Mouse (Mus musculus) kidney, postnatal 4 days (tissue): ENCODE measurements at regions not wholly inside any gene's neighbourhood (a gene's known extent, or its start where the extent isn't known, plus 50 kb on each side); places are given as distances from the start of the nearest gene placed in this dataset.

Experiments used
- DNase-seq, 2 experiments: peaks; one replicate each; pipeline ENCODE4 v3.0.0; 2021; ENCODE audit warnings: mixed read lengths in 2 of 2

DNA sequence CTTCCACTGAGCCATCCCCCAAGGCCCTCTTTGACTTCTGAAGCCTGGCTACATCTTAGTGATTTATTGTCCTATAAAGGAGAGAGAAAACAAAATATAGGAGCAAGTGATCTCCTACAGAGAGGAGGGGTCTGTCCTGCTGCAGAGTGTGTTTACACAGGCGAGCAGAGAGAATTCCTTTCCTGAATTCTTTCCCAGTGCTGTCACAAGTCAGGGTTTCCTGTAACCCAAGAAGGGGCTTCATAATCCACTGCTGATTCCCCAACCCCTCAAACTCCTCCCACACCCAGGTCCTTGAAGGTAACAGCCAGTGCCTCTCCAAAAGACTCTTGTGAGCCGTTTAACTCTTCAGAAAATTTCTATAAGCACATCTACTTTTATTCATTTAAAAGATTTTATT lies 66.8 kb upstream of the Tpm1 start:
- DNase-seq: peak; percentile 46 to 63

DNA sequence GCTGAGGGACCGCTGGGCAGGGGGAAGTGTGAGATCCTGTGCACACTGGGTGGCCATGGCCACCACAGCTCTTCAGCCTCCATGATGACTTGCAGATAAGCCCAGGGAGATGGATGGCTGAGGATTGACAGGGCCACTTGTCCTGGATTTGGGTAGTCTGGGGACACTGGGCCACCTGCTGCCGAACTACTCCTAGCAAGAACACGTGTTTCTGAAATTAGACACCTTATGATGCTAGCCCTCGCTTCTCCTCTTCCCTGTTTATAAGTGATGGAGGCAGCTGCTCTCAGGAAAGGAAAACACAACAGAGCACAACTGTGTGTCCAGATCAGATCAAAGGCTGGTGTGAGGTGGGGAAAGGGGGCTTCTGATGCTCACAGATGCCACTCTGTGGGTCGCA lies 64.9 kb upstream of the Tpm1 start:
- DNase-seq: no peak

DNA sequence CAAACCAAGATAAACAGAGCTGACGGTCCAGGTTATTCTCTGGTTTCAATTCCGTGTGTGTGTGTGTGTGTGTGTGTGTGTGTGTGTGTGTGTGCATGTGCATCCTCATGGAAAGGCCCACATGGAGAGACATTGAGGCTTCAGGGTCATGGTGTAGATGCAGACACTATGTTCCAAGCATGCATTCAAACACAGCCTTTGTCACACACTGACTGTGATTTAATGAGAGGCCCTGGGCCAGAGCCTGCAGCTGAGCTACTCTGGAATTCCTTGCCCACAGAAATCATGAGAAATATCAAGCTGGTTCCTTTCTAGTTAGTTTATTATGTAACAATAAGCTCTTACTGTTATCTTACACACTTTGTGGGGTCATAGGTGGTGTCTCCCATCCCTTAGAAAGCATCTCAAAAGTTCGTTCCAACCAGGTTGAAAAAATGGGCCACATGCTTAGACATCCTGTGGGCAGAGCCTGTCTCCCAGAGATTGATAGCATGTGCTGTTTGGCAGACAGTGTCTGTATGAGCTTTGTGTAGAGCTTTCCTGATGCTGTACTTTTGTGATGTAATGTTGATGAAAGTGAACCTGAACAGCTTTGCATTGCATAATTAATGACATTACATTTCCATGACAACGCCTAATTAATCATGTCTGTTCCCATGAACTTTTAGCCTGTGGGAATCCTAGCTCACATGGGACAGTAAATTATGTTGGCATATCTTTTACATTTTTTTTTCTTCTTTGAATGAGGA lies 62.8 kb upstream of the Tpm1 start:
- peak in 1 of 2 experiments; percentile 25 for DNase-seq

DNA sequence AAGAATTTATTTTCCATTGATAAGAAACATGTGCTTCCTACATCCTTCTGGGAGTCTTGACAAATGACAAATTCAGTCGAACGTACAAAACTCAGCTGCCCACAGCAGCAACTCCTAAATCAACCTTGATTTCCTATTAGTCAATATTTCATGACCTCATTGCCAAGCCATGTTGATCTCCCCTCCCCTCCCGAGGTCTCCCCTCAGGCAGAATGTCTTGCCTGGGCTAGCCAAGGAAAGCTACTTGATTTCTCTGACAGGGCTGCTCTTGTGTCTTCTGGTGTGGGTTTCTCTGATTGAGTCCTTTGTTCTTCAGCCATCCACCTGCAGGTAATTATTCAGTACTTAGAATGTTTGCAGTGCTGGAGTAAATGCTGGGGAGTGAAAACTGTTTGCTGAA lies 58.7 kb upstream of the Tpm1 start:
- no peak for DNase-seq

DNA sequence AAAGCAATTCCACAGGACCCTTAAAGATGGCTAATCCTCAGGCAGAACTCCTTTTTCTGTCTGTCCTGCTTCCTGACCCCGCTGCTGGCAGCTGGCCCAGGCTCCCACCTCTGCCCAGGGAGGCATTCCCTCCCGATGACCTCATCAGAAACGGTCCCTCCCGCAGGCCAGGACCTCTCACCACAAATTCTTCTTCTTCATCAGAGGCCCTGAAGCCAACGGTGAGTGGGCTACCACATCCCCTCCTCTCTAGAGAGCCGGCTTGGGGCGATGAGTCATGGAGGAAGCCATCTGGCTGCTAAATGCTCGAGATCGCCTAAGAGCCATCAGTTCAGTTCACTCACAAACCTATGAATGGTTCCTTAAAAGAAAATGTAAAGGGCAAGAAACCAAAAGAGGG lies 56.7 kb upstream of the Tpm1 start:
- peak; percentile 71 to 79 for DNase-seq

DNA sequence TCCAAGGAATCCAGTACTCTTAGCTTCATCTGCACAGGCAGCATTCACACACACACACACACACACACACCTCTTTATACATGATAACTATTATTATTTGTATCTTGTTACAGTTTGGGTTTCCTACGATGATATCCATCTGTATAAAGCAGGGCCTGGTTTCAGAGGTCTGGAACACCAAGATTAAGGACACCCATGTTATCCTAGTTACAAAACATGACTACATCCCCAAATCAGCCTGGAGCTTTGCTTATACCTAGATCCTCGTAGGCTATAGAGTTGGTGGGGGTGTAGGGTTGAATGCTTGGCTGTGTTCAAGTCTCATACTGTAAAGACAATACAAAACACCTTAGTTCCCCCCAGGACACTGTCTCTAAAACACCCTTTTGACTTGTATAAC lies 56.0 kb upstream of the Tpm1 start:
- no peak for DNase-seq

DNA sequence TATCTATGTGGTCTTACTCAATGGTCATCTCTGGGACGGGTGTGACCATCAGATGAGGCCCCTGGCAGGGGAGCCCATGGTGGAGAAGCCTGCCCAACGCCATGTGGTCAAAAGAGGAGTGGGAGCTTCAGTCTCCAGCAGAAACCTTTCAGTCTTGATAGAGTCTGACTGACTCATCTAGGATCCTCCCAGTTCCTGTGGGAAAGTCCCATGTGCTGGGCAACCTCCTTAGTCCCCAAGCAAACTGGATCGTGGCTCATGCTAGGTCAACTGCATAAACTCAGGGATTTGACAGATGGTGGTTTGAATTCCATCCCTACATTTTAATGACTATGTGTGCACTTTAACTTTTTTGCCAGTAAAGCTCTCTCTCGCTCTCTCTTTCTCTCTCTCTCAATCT lies 55.4 kb upstream of the Tpm1 start:
- DNase-seq: no peak

DNA sequence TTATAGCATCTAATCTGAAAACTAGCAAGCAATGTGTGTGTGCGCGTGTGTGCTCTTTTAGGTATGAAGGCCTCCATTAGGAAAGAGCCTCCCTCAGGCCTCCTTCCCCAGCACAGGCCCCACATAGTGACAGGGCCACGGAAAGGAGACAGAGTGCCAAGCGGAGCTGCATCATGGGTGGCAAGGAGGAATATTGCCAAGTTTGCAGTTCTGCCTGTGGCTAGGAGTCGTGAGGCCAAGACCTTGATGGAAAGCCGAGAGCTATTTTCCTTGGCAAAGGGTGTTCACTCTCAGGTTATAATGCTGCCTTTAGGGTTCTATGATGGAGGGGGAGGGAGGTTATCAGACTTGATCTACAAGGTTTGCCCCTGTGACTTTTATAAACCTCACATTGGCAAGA lies 53.4 kb upstream of the Tpm1 start:
- DNase-seq: no peak

DNA sequence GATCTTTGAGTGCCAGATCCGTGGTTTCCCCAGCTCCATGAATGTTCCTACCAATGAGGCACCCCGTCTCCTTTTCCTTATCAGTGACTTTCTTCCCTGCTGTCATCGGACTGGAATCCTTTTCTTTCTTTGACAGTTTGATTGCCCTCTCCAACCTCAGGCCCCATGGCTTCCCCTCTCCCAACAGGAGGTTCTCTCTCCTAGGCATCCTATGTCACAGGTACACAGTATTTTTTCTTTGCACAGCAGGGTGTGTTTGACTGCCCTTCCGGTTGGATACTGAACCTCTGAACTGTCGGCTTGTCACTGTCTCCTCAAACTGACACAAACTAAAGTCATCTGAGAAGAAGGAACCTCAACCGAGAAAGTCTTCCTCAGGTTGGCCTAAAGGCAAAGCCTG lies 50.3 kb upstream of the Tpm1 start:
- DNase-seq: no peak
